Mouse (Mus musculus): Measurements from ENCODE around the gene Eef1a2.

GRCm38 (mm10) chr2:181128963-181129362 is 27.9 kb downstream of the Eef1a2 start:
- TF ChIP-seq CTCF (IDR thresholded peaks at IDR 0.05; ENCODE audit: borderline replicate concordance, insufficient read depth, low read length): no peak
- TF ChIP-seq POLR2A (IDR thresholded peaks at IDR 0.05; ENCODE audit: low read depth, low read length): no peak
